Mouse (Mus musculus) ES-E14 (cell line): ENCODE data around the gene Icosl.

Source experiments
- CHD2 ChIP-seq: IDR thresholded peaks from 2 replicates; pipeline ENCODE4 v1.6.1; 2014; ENCODE audit warnings: mild to moderate bottlenecking, low read depth, low read length, inconsistent platforms
- ZC3H11A ChIP-seq: IDR thresholded peaks from 2 replicates; pipeline ENCODE4 v1.6.1; 2012; ENCODE audit warnings: low read depth, mild to moderate bottlenecking, inconsistent platforms, low read length, borderline replicate concordance

DNA sequence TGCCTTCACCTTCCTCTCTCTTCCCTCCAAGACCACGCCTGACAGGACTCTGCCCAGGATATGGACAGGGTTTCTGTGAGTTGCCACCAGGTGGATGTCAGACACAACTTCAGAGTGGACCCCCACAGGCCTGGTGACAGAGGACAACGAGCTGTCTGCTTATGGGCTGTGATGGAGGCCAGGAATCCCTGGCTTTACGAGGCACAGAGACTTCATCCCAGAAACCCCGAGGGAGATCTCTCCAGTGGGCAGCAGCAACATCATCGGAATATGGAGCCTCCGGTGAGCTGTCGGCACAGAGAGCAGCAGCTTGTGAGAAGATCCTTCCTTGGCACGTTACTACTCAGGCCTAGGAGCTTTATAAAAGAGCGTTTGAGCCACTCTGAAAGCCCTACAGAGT, 8.8 kb downstream of the Icosl start:
- TF ChIP-seq ZC3H11A, result no peak
- TF ChIP-seq CHD2, result no peak
